Mouse (Mus musculus) liver, adult 2 months (tissue): Measurements from ENCODE around the gene Ets2.
A peak's percentile ranks its signal among the peaks of the same experiment; 100 is the strongest.

Experiments used
- CTCF ChIP-seq: fragments of 200-500 bp; IDR thresholded peaks from 2 replicates; pipeline ENCODE4 v1.5.1; 2011; ENCODE audit warnings: low read depth, low read length, control low read depth
- POLR2A ChIP-seq: fragments of 200-500 bp; IDR thresholded peaks from 2 replicates; pipeline ENCODE4 v1.6.1; 2011; ENCODE audit warnings: low read length, control low read depth; ENCODE audit not compliant: insufficient read depth; ENCODE audit errors: extremely low read depth

DNA sequence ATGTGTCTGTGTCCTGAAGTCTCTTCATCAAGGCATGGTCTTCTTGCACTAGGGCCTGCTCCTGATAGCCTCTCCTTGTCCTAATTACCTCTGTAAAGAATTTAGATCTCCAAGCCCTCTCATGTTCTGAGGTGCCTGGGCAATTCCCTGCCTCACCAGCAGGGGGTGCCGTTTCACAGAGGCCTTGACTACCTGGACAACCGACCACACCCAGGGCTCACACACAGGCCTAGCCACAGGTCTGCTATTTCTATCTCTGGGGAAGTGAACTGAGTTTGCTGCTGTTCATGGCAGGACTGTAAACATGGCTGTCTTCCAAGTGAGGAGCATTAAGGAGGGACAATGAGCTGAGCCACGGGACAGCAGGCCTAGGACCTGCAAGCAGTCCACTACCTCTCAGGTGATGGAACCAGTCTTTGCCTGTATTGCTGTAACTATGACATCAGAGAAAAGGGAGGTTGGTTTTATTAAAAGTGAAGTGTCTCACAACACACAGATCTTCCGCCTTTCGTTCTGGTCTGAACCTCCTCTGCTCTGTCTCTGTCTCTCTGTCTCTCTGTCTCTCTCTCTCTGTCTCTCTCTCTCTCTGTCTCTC is 42.9 kb upstream of the Ets2 start:
- TF ChIP-seq CTCF (peak; percentile 97), POLR2A (no peak)
